Comparison of ENCODE assay signal across 38 mouse cellular contexts in genomic region chr5:150036918-150037317, GRCm38 (mm10). TPM values are rescaled to one million over a fixed set of nuclear protein-coding genes. Genes with fewer than 3 reads are reported as not detected.
"Had no signal": no experiment of that assay in that cellular context is flagged by ENCODE, and none has a peak within 500 bp of the region (broad histone marks: within the 10 kb centered on the region; RNA-seq: fewer than 3 reads in every experiment).

No protein-coding gene starts in this region.

- H3K4me1 ChIP-seq: liver, embryonic 12.5 days; liver, embryonic 13.5 days; liver, embryonic 15.5 days; megakaryocyte, embryonic 14.5 days; midbrain, embryonic 12.5 days had no signal

- H3K27ac ChIP-seq: limb, embryonic 10.5 days; limb, embryonic 12.5 days; limb, embryonic 13.5 days; limb, embryonic 15.5 days; liver, embryonic 12.5 days; liver, embryonic 13.5 days; liver, embryonic 14.5 days; liver, embryonic 15.5 days; lung, embryonic 15.5 days; macrophage; midbrain, embryonic 10.5 days; midbrain, embryonic 12.5 days; midbrain, embryonic 13.5 days; midbrain, embryonic 15.5 days; neural tube, embryonic 12.5 days had no signal

- H3K27me3 ChIP-seq: limb, embryonic 12.5 days; limb, embryonic 13.5 days; limb, embryonic 15.5 days; liver, embryonic 12.5 days; liver, embryonic 13.5 days; liver, embryonic 15.5 days; lung, embryonic 15.5 days; megakaryocyte, embryonic 14.5 days; midbrain, embryonic 12.5 days; midbrain, embryonic 13.5 days; midbrain, embryonic 15.5 days; neural tube, embryonic 12.5 days had no signal

- H3K4me2 ChIP-seq: limb, embryonic 12.5 days; limb, embryonic 13.5 days; limb, embryonic 15.5 days; liver, embryonic 11.5 days; liver, embryonic 12.5 days; liver, embryonic 13.5 days; liver, embryonic 15.5 days; lung, embryonic 14.5 days; lung, embryonic 15.5 days; midbrain, embryonic 11.5 days; midbrain, embryonic 12.5 days; midbrain, embryonic 13.5 days; midbrain, embryonic 15.5 days; neural tube, embryonic 12.5 days had no signal

- ATAC-seq: liver, embryonic 12.5 days; liver, postnatal 0 days; lung, postnatal 0 days; midbrain, embryonic 13.5 days; midbrain, embryonic 15.5 days; midbrain, embryonic 16.5 days had no signal

- H3K36me3 ChIP-seq: limb, embryonic 10.5 days; limb, embryonic 12.5 days; limb, embryonic 13.5 days; limb, embryonic 15.5 days; liver, embryonic 12.5 days; liver, embryonic 13.5 days; liver, embryonic 15.5 days; lung, embryonic 15.5 days; midbrain, embryonic 10.5 days; midbrain, embryonic 12.5 days; midbrain, embryonic 13.5 days; midbrain, embryonic 15.5 days; neural tube, embryonic 12.5 days had no signal

- H3K4me3 ChIP-seq: limb, embryonic 10.5 days; limb, embryonic 12.5 days; limb, embryonic 13.5 days; limb, embryonic 15.5 days; liver, embryonic 12.5 days; liver, embryonic 13.5 days; liver, embryonic 15.5 days; lung, embryonic 15.5 days; megakaryocyte, embryonic 14.5 days; midbrain, embryonic 10.5 days; midbrain, embryonic 12.5 days; midbrain, embryonic 13.5 days; midbrain, embryonic 15.5 days; myocyte; neural tube, embryonic 12.5 days had no signal

- H3K9me3 ChIP-seq: limb, embryonic 10.5 days; limb, embryonic 12.5 days; limb, embryonic 13.5 days; limb, embryonic 15.5 days; liver, embryonic 12.5 days; liver, embryonic 13.5 days; liver, embryonic 15.5 days; lung, embryonic 15.5 days; midbrain, embryonic 10.5 days; midbrain, embryonic 12.5 days; midbrain, embryonic 13.5 days; midbrain, embryonic 15.5 days; neural tube, embryonic 12.5 days had no signal

- DNase-seq: left cerebral cortex, postnatal 4 days; liver; liver, embryonic 13.5 days; liver, postnatal 0 days; lung, adult 18-20 months; lung, adult 2 months; lung, embryonic 14.5 days; lung, postnatal 10 days; lung, postnatal 14 days; lung, postnatal 36 days; lung, postnatal 4 days; midbrain, embryonic 14.5 days had no signal

- H3K9ac ChIP-seq: limb, embryonic 12.5 days; limb, embryonic 13.5 days; limb, embryonic 15.5 days; liver, embryonic 12.5 days; liver, embryonic 13.5 days; liver, embryonic 14.5 days; liver, embryonic 15.5 days; liver, postnatal 0 days; lung, embryonic 14.5 days; lung, embryonic 15.5 days; midbrain, embryonic 12.5 days; midbrain, embryonic 13.5 days; midbrain, embryonic 15.5 days; neural tube, embryonic 12.5 days had no signal

RNA-seq across cellular contexts. Expression of gene Rxfp2, which starts 18.4 kb away (rescaled TPM):
- total RNA-seq: liver, adult 2 months; megakaryocyte progenitor cell, adult 5-6 weeks; megakaryocyte, adult 5-6 weeks; megakaryocyte-erythroid progenitor cell, adult 5-6 weeks; monocyte, adult 5-6 weeks had no signal
- polyA plus RNA-seq: liver, adult 2 months; liver, embryonic 14.5 days; liver, embryonic 15.5 days; liver, embryonic 16.5 days; liver, postnatal 0 days; macrophage; myocyte had no signal
